Mouse (Mus musculus) midbrain, embryonic 15.5 days (tissue): ENCODE measurements at regions not wholly inside any gene's neighbourhood (a gene's known extent, or its start where the extent isn't known, plus 50 kb on each side); places are given as distances from the start of the nearest gene placed in this dataset.

Source experiments
- ATAC-seq: fragments of 200-750 bp; cut with Nextera tagmentation; replicated peaks from 2 replicates; pipeline ENCODE4 v1.8.0; 2017; ENCODE audit warnings: moderate TSS enrichment
- H3K27ac ChIP-seq: fragments of 300-500 bp; sonication (generic); 2 replicates; pipeline ENCODE4 v1.5.1; 2015; ENCODE audit warnings: mild to moderate bottlenecking, inconsistent platforms
- H3K27me3 ChIP-seq: fragments of 300-500 bp; sonication (generic); replicated peaks from 2 replicates; pipeline ENCODE4 v1.6.1; 2015; ENCODE audit warnings: inconsistent platforms
- H3K36me3 ChIP-seq: fragments of 300-500 bp; sonication (generic); replicated peaks from 2 replicates; pipeline ENCODE4 v1.6.1; 2015; ENCODE audit warnings: inconsistent platforms
- H3K4me1 ChIP-seq: fragments of 300-500 bp; sonication (generic); 2 replicates; pipeline ENCODE4 v1.6.1; 2015; ENCODE audit warnings: inconsistent platforms
- H3K4me2 ChIP-seq: fragments of 300-500 bp; sonication (generic); 2 replicates; pipeline ENCODE4 v1.6.1; 2015; ENCODE audit warnings: inconsistent platforms, mild to moderate bottlenecking, moderate library complexity
- H3K4me3 ChIP-seq: fragments of 300-500 bp; sonication (generic); 2 replicates; pipeline ENCODE4 v1.5.1; 2015; ENCODE audit warnings: mild to moderate bottlenecking, inconsistent platforms
- H3K9ac ChIP-seq: fragments of 300-500 bp; sonication (generic); 2 replicates; pipeline ENCODE4 v1.6.1; 2015; ENCODE audit warnings: mild to moderate bottlenecking, inconsistent platforms
- H3K9me3 ChIP-seq: fragments of 300-500 bp; sonication (generic); 2 replicates; pipeline ENCODE4 v1.6.1; 2016; ENCODE audit warnings: inconsistent platforms
- WGBS: fragments of 180-500 bp; shearing (Covaris S2); methylation state at CpG from one replicate; pipeline ENCODE4 v1.1.7; 2015; ENCODE audit warnings: mixed read lengths; 5-methylcytosine and 5-hydroxymethylcytosine counted together

GRCm38 (mm10) chr4:71932818-71933217 lies 175.1 kb upstream of the Gm11232 start:
- Histone ChIP-seq H3K36me3 (no peaks in the 10 kb centered on the region), H3K4me3 (no peak overlapping the region), H3K9me3 (no peaks in the 10 kb centered on the region), H3K4me2 (no peak overlapping the region), H3K27ac (no peak overlapping the region), H3K27me3 (no peaks in the 10 kb centered on the region), H3K4me1 (no peaks in the 10 kb centered on the region; the same call in 1 of the 2 replicates), H3K9ac (no peak overlapping the region)
- no peak for ATAC-seq
- 35% methylated on average over 1 of the region's 1 CpGs for WGBS

DNA sequence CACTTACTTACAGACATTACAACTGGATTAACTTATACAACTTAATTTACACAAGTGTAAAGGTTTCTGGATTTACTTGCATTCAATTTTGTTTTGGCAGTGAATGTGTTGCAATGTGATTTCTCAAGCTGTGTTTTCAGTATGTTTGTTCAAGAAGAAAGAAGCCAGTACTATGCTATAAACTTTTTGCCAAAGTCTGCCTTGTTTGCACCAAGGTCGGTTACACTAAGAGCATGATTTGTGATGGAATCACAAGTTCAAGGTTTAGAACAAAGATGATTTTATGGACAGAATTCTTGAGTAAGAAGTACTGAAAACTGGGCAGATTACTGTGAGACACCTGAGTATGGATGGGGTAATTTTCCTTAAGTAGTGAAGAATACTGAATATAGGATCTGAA lies 153.8 kb upstream of the Gm11232 start:
- H3K36me3 ChIP-seq, result no peaks in the 10 kb centered on the region
- WGBS, result 88% methylated on average over 1 of the region's 1 CpGs
- H3K9me3 ChIP-seq, result no peaks in the 10 kb centered on the region
- H3K4me3 ChIP-seq, result no peak overlapping the region
- no peak for ATAC-seq
- no peaks in the 10 kb centered on the region for H3K4me1 ChIP-seq
- H3K9ac ChIP-seq, result no peak overlapping the region
- H3K27me3 ChIP-seq, result no peaks in the 10 kb centered on the region
- H3K27ac ChIP-seq, result no peak overlapping the region
- H3K4me2 ChIP-seq, result no peak overlapping the region

DNA sequence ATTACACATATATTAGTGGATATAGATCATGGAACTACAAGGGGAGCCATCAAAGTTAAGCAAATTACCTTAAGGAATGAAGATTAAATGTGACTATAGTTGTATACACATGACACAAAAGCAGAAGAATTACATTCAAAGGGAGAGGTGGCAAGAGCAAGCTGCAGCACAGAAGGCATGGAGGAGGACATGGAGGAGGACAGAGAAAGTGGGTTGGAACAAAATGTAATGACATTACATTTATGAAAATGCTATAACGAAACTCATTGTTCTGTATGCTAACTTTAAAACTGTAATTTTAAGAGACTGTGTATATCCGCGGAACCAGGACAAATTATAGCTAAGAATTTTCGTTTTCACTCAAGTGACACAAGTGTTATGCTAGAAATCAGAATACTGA lies 117.9 kb upstream of the Gm11232 start:
- no peak for ATAC-seq
- H3K27me3 ChIP-seq, result no peaks in the 10 kb centered on the region
- WGBS, result 94% methylated on average over 4 of the region's 4 CpGs

DNA sequence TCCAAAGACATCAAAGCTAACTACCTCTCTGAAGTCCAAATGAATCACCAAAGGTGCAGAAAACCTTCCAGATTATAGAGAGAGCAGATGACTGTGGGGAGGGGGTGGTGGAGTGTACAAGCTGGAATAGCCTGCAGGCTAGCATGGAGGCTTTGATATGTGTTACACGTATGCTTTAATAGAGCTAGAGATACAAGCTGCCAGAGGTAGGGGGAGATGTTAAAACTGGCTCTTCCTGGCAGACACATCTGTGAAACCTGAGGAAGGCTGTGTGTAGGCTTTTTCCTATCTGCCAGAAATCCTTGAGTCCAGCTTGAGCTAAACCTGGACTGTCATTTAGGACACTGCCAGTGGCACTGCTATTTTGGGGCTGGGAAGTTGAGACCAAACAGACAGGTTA lies 109.2 kb upstream of the Gm11232 start:
- Histone ChIP-seq H3K27me3 (no peaks in the 10 kb centered on the region), H3K9ac (no peak overlapping the region), H3K36me3 (no peaks in the 10 kb centered on the region), H3K4me1 (no peaks in the 10 kb centered on the region), H3K9me3 (no peaks in the 10 kb centered on the region), H3K4me2 (no peak overlapping the region), H3K27ac (no peak overlapping the region), H3K4me3 (no peak overlapping the region)
- WGBS, result 59% methylated on average over 1 of the region's 1 CpGs
- ATAC-seq, result no peak

More for the DNA sequence above, 117.9 kb upstream of the Gm11232 start:
- no peaks in the 10 kb centered on the region for H3K36me3 ChIP-seq
- no peak overlapping the region for H3K9ac ChIP-seq
- H3K4me3 ChIP-seq, result no peak overlapping the region
- H3K4me1 ChIP-seq, result no peaks in the 10 kb centered on the region
- no peak overlapping the region for H3K27ac ChIP-seq
- H3K9me3 ChIP-seq, result no peaks in the 10 kb centered on the region
- H3K4me2 ChIP-seq, result no peak overlapping the region

GRCm38 (mm10) chr4:71841833-71842232 lies 84.1 kb upstream of the Gm11232 start:
- Histone ChIP-seq H3K36me3 (no peaks in the 10 kb centered on the region), H3K4me3 (no peak overlapping the region), H3K9me3 (no peaks in the 10 kb centered on the region), H3K4me2 (no peak overlapping the region), H3K4me1 (peaks cover 9% of the 10 kb centered on the region), H3K9ac (no peak overlapping the region), H3K27me3 (no peaks in the 10 kb centered on the region), H3K27ac (no peak overlapping the region)
- 89% methylated on average over 3 of the region's 3 CpGs for WGBS
- ATAC-seq, result no peak

DNA sequence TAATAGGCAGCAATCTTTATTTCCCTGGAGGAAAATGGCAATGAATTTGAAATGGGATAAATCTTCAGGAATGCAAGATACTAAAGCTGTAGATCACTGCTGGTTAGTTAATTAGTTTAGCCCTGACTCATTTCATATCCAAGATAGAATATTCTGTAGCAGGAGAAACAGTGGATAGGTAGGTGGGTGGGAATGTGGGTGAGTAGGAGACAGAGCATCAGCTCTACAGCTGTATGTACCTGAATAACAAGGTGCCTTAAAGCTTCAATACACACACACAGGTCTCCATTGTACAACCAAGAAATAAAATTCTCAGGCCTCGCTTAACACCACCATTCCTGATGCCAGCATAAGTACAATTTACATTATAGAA lies 83.0 kb upstream of the Gm11232 start:
- peak; percentile 53 for ATAC-seq
- Histone ChIP-seq H3K4me3 (no peak overlapping the region), H3K4me1 (peaks cover 9% of the 10 kb centered on the region), H3K4me2 (no peak overlapping the region), H3K9me3 (no peaks in the 10 kb centered on the region), H3K36me3 (no peaks in the 10 kb centered on the region), H3K27ac (0 out of 2 replicates have a peak overlapping the region, but pooled peaks have one; percentile 6), H3K27me3 (no peaks in the 10 kb centered on the region), H3K9ac (no peak overlapping the region)
- WGBS, result 70% methylated on average over 1 of the region's 1 CpGs

DNA sequence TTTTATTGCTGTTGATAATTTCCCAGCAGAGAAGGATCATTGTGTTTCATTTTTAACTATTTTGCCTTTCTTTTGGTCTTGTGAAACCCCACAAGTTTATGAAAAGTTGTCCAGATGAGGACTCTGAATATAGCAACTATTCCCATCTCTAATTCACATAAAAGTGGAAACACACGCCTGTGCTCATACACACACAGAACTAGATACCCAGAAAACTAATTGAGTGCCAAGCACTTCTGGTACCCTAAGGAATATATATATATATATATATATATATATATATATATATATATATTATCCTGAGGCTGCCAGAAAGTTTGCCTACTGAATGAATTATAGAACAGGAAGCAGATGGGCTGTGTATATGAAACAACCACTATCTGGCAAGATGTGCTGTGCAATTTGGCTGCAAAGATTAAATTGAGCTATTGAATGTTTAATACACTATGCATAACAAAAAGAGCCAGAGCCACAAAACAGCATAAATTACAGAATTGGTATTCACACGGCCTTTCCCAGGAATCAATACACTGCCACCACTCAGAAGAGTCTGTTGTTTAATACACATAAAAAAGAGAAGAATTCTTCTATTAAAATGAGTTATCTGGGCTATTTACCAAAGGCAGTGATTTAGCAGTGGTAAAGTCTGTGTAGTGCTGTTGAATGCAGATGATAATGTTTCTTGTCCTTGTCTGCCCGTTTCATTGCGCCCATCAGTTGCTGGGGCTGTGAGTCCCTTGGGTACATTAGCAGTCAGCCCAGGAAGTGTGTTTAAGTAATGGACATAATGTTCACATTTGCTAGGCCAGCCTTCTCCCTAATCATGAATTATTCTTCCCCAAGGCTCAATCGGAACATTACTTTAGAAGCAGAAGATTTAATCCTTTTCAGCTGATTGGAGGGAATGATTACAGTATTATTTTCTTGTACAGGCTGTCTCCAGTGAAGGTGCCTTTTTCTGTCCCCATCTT lies 82.3 kb upstream of the Gm11232 start:
- Histone ChIP-seq H3K4me3 (no peak overlapping the region), H3K36me3 (no peaks in the 10 kb centered on the region), H3K27me3 (no peaks in the 10 kb centered on the region), H3K9ac (no peak overlapping the region), H3K4me1 (peaks cover 9% of the 10 kb centered on the region), H3K27ac (no peak overlapping the region), H3K9me3 (no peaks in the 10 kb centered on the region), H3K4me2 (no peak overlapping the region)
- WGBS, result 22% methylated on average over 5 of the region's 5 CpGs
- peak; percentile 84 for ATAC-seq

DNA sequence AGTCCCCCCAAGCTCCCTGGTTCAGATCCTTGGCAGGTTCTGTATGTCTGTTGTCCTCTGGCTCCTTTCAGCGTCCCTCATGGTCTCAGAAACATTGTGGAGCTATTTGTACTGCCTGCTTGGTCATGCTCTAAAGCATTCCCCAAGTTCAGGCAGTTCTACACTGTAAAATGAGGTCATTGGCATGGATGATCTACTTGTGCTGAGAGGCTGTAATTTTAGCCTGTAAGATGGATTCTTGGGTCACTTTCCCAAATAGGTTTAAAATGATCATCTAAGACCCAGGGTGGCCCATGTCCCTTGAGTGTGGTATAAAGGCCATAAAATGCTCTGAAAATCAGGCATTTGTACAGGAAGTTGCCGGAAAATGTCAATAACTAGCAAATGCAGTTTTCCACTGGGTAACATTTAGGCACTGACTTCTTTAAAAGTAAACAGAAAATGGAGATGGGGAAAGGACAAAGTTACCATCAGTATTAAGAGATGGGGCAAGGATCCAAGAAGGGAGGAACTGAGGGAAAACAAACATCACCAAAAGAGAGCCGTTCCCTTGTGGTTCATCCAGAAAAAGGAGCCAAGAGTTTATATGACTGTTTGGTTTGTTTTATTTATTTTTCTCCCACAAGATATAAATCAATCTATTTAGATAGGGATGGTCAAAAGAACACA lies 81.5 kb upstream of the Gm11232 start:
- Histone ChIP-seq H3K9me3 (no peaks in the 10 kb centered on the region), H3K4me2 (no peak overlapping the region), H3K4me3 (no peak overlapping the region), H3K36me3 (no peaks in the 10 kb centered on the region), H3K9ac (no peak overlapping the region), H3K27me3 (no peaks in the 10 kb centered on the region), H3K27ac (no peak overlapping the region), H3K4me1 (peaks cover 9% of the 10 kb centered on the region)
- ATAC-seq, result no peak
- 87% methylated on average over 3 of the region's 3 CpGs for WGBS

DNA sequence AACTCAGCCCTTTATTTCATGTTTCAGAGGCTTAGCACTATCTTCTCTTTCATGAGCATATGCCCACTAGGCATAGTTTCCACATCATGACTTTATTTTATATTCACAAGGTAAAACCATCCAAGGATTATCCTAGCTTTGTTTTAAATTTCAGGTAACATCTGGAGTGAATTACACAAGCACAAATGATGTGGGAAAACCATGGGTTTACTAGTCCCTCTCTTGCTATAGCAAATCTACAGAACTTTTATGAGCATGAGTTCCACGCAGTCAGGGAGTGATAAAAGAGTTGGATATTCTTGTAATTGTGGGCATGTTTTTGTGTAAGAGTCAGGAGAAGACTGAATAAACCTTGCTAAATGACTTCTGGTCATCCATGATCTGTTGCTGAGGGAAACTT lies 78.0 kb upstream of the Gm11232 start:
- ATAC-seq, result no peak
- WGBS, result 93% methylated on average over 1 of the region's 1 CpGs
- H3K9me3 ChIP-seq, result no peaks in the 10 kb centered on the region

GRCm38 (mm10) chr4:71811444-71811843 lies 53.7 kb upstream of the Gm11232 start:
- no peaks in the 10 kb centered on the region for H3K27me3 ChIP-seq
- no peak overlapping the region for H3K4me3 ChIP-seq
- H3K9me3 ChIP-seq, result no peaks in the 10 kb centered on the region
- WGBS, result 68% methylated on average over 4 of the region's 4 CpGs
- H3K36me3 ChIP-seq, result no peaks in the 10 kb centered on the region
- no peak overlapping the region for H3K4me2 ChIP-seq
- H3K4me1 ChIP-seq, result no peaks in the 10 kb centered on the region; the same call in 1 of the 2 replicates
- no peak overlapping the region for H3K27ac ChIP-seq
- H3K9ac ChIP-seq, result no peak overlapping the region
- ATAC-seq, result 0 out of 2 replicates have a peak, but pooled peaks have one; percentile 48

More for the DNA sequence above, 78.0 kb upstream of the Gm11232 start:
- no peak overlapping the region for H3K4me3 ChIP-seq
- H3K27me3 ChIP-seq, result no peaks in the 10 kb centered on the region
- H3K27ac ChIP-seq, result no peak overlapping the region
- no peak overlapping the region for H3K4me2 ChIP-seq
- H3K9ac ChIP-seq, result no peak overlapping the region
- no peaks in the 10 kb centered on the region for H3K36me3 ChIP-seq
- H3K4me1 ChIP-seq, result peaks cover 6% of the 10 kb centered on the region

GRCm38 (mm10) chr4:71808271-71808670 lies 50.5 kb upstream of the Gm11232 start:
- Histone ChIP-seq H3K4me2 (no peak overlapping the region), H3K9ac (no peak overlapping the region), H3K36me3 (no peaks in the 10 kb centered on the region), H3K9me3 (no peaks in the 10 kb centered on the region), H3K4me1 (no peaks in the 10 kb centered on the region; the same call in 1 of the 2 replicates), H3K4me3 (no peak overlapping the region), H3K27me3 (no peaks in the 10 kb centered on the region), H3K27ac (no peak overlapping the region)
- ATAC-seq, result peak; percentile 48; the same call in 1 of the 2 replicates
- 39% methylated on average over 2 of the region's 2 CpGs for WGBS
